Mouse (Mus musculus) liver, adult 2 months (tissue): ENCODE measurements around the gene Fam107b.

Experiments used
- CTCF ChIP-seq: fragments of 200-500 bp; IDR thresholded peaks from 2 replicates; pipeline ENCODE4 v1.5.1; 2011; ENCODE audit warnings: low read depth, low read length, control low read depth
- POLR2A ChIP-seq: fragments of 200-500 bp; IDR thresholded peaks from 2 replicates; pipeline ENCODE4 v1.6.1; 2011; ENCODE audit warnings: low read length, control low read depth; ENCODE audit not compliant: insufficient read depth; ENCODE audit errors: extremely low read depth

GRCm38 (mm10) chr2:3642949-3643348, 72.7 kb downstream of the Fam107b start:
- TF ChIP-seq POLR2A (no peak), CTCF (no peak)
